Mouse (Mus musculus) liver, embryonic 14.5 days (tissue): Measurements from ENCODE around the gene Nt5c3b.

Experiments used
- CTCF ChIP-seq: IDR thresholded peaks from 2 replicates; pipeline ENCODE4 v1.5.1; 2016; ENCODE audit warnings: antibody characterized with exemption, low read depth, control low read depth
- EP300 ChIP-seq: IDR thresholded peaks from 2 replicates; pipeline ENCODE4 v1.6.1; 2016; ENCODE audit warnings: antibody characterized with exemption, low read depth

- TF ChIP-seq CTCF (no peak), EP300 (no peak)
These were observed 5.8 kb downstream of the Nt5c3b start for GRCm38 (mm10) chr11:100435678-100436246.
